Mouse (Mus musculus): ENCODE measurements around the gene Mbnl1. TPM values are rescaled to one million over a fixed set of nuclear protein-coding genes. Genes with fewer than 3 reads are reported as not detected.

Mbnl1 gene
- polyA plus RNA-seq, 1 experiment from 2014 or later = 49.9 TPM

DNA sequence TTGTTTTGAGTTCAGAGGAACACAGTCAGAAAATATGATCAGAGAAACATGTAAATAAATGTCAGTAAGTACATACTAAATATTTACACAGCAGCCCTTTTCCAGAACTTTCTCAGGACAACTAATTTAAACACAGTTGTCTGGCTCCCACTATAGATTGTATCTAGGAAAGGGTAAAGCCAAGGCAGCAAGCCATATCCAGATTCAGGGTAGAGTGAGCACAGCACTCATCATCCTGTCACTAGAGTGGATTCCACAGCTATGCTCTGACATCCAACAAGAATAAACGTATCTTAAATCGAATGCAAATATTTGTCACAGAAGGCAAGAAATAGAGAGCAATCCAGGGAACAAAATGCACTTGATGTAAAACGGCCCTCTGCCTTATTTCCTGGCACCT is 165.9 kb downstream of the Mbnl1 start:
- Histone ChIP-seq H3K4me1 (replicated peaks) (no peaks in the 10 kb centered on the region), H3K27ac (no peak overlapping the region), H3K9ac (no peak overlapping the region), H3K4me3 (no peak overlapping the region), H3K36me3 (no peaks in the 10 kb centered on the region), H3K9me3 (no peaks in the 10 kb centered on the region), H3K27me3 (no peaks in the 10 kb centered on the region), H3K4me2 (no peak overlapping the region)
- WGBS = 84% methylated on average over 3 of the region's 3 CpGs
- no peak for ATAC-seq (ENCODE audit: low FRiP score)

DNA sequence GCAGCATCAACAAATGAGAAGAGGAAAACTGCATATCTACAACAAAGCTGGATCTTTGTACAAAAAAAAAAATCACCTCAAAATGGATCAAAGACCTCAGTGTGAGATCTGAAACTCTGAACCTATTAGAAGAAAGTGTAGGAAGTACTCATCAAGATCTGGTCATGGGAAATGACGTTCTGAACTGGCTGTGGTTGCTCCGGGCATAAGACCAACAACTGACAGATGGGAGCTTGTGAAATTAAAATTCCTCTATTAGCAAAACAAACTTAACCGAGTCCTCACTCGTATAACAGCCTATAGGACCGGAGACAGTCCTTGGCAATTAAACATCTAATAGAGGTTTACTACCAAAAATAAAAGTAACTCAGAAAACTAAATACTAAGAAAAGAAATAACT is 166.5 kb downstream of the Mbnl1 start:
- 85% methylated on average over 5 of the region's 5 CpGs for WGBS
- no peaks in the 10 kb centered on the region for H3K27me3 ChIP-seq
- no peak overlapping the region for H3K9ac ChIP-seq
- no peak overlapping the region for H3K4me2 ChIP-seq
- H3K9me3 ChIP-seq = no peaks in the 10 kb centered on the region
- H3K27ac ChIP-seq = no peak overlapping the region
- H3K4me1 ChIP-seq (replicated peaks) = no peaks in the 10 kb centered on the region
- H3K4me3 ChIP-seq = no peak overlapping the region
- ATAC-seq (ENCODE audit: low FRiP score) = no peak
- no peaks in the 10 kb centered on the region for H3K36me3 ChIP-seq

DNA sequence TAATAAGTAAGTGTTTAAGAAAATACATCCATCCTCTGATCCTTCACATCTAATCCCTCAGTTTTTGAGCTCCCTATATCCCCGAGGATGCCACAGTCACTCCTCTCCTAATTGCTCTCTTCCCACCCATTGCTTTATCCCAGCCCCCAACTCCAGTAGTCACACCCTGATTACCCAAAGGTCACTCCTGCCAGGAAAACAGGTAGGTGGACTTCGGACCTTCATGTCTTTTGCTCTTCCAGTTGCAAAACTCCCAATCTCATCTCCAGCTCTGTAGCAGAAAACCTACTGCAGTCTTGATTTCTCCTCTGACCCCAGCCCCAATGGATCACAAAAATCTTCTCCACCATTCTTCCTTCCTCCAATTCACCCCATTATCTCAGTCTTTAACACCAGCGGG is 169.6 kb downstream of the Mbnl1 start:
- no peaks in the 10 kb centered on the region for H3K9me3 ChIP-seq
- ATAC-seq (ENCODE audit: low FRiP score) = no peak
- 78% methylated on average over 3 of the region's 3 CpGs for WGBS

DNA sequence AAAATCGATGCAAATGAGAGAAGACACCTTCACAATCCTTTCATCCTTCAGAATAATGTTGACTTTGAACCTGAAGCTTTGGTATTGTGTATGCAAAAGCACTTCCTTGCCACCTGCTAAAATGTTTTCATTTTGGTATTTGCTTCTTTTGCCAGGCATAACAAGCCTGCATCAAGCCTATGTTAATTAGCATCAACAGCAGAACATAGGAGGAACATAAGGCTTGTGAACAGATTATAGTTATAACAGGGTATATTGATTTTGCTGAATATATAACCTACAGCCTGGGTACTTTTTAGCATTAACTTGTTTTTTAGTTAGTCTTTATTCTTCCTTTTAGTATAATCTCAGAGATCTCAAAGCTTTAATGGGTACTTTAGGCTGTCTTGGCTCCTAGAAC is 172.9 kb downstream of the Mbnl1 start:
- WGBS = 94% methylated on average over 1 of the region's 1 CpGs
- ATAC-seq (ENCODE audit: low FRiP score) = no peak
- no peaks in the 10 kb centered on the region for H3K9me3 ChIP-seq

More for the DNA sequence above, 169.6 kb downstream of the Mbnl1 start:
- H3K27me3 ChIP-seq = no peaks in the 10 kb centered on the region
- no peaks in the 10 kb centered on the region for H3K4me1 ChIP-seq (replicated peaks)
- H3K27ac ChIP-seq = no peak overlapping the region
- no peak overlapping the region for H3K4me3 ChIP-seq
- no peaks in the 10 kb centered on the region for H3K36me3 ChIP-seq
- no peak overlapping the region for H3K9ac ChIP-seq
- no peak overlapping the region for H3K4me2 ChIP-seq

DNA sequence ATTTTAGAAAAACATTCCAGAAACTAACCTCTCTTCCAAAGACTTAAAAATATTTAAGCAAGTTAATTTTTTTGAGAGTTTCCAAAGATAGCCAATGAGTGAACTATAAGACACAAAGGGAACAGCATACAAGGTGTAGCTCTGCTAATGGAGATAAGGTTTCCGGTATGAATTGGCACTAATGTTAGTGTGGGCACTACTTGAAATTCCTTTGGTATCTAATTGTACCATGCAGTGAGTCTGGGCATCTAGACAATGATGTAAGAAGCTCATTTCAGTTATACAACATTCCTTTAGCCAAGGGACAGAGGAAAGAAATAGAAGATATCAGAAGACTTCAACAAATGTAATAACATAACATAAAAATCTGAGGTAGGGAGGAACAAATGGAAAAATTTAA is 175.7 kb downstream of the Mbnl1 start:
- Histone ChIP-seq H3K4me1 (replicated peaks) (no peaks in the 10 kb centered on the region), H3K9ac (no peak overlapping the region), H3K27ac (no peak overlapping the region), H3K36me3 (no peaks in the 10 kb centered on the region), H3K4me3 (no peak overlapping the region), H3K4me2 (no peak overlapping the region), H3K27me3 (no peaks in the 10 kb centered on the region), H3K9me3 (no peaks in the 10 kb centered on the region)
- no peak for ATAC-seq (ENCODE audit: low FRiP score)
- 96% methylated on average over 1 of the region's 1 CpGs for WGBS

More for the DNA sequence above, 172.9 kb downstream of the Mbnl1 start:
- Histone ChIP-seq H3K27me3 (no peaks in the 10 kb centered on the region), H3K4me3 (no peak overlapping the region), H3K27ac (no peak overlapping the region), H3K36me3 (no peaks in the 10 kb centered on the region), H3K9ac (no peak overlapping the region), H3K4me2 (no peak overlapping the region), H3K4me1 (replicated peaks) (no peaks in the 10 kb centered on the region)

DNA sequence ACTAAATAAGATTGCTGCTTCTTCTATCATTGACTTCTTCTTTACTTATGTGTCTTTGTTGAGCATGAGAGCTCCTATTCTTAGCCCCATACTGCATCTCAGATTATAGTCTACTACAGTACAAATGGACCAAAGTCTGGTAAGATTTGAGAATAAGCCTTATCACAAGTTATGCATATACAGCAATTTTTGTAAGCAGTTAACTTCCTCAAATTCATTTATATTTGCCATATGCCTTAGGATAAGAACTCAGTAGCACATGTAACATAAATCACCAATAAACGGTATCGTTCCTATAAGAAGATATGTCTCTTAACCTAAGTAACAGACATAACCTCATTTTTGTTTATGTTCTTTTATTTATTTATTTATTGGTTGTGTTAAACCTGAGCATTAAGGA is 188.1 kb downstream of the Mbnl1 start:
- H3K9me3 ChIP-seq = no peaks in the 10 kb centered on the region
- H3K4me3 ChIP-seq = no peak overlapping the region
- no peaks in the 10 kb centered on the region for H3K27me3 ChIP-seq
- no peak for ATAC-seq (ENCODE audit: low FRiP score)
- no peaks in the 10 kb centered on the region for H3K36me3 ChIP-seq
- H3K4me2 ChIP-seq = no peak overlapping the region
- no peaks in the 10 kb centered on the region for H3K4me1 ChIP-seq (replicated peaks)
- 95% methylated on average over 2 of the region's 2 CpGs for WGBS
- no peak overlapping the region for H3K27ac ChIP-seq
- H3K9ac ChIP-seq = no peak overlapping the region
